Mouse (Mus musculus) cerebellum, postnatal 25 days (tissue): ENCODE measurements around the gene Hoxa10.

Experiments
- DNase-seq, 2 experiments: peaks; one replicate each; pipeline ENCODE4 v3.0.0; 2021; ENCODE audit warnings: mixed read lengths in 2 of 2

Hoxa10 gene

GRCm38 (mm10) chr6:52229558-52230416 lies 10.9 kb downstream of the Hoxa10 start:
- no peak for DNase-seq

GRCm38 (mm10) chr6:52228475-52229465 lies 11.9 kb downstream of the Hoxa10 start:
- DNase-seq = no peak

- DNase-seq = no peak
These were observed 13.0 kb downstream of the Hoxa10 start for GRCm38 (mm10) chr6:52227470-52228222.

- DNase-seq = no peak
These were observed 13.9 kb downstream of the Hoxa10 start for GRCm38 (mm10) chr6:52226569-52227257.

GRCm38 (mm10) chr6:52225612-52226568 lies 14.8 kb downstream of the Hoxa10 start:
- DNase-seq = no peak

GRCm38 (mm10) chr6:52224895-52225611 lies 15.6 kb downstream of the Hoxa10 start:
- no peak for DNase-seq

GRCm38 (mm10) chr6:52223939-52224760 lies 16.5 kb downstream of the Hoxa10 start:
- DNase-seq = no peak

- DNase-seq = no peak
These were observed 17.9 kb downstream of the Hoxa10 start for GRCm38 (mm10) chr6:52222729-52223128.

GRCm38 (mm10) chr6:52221993-52222685 lies 18.5 kb downstream of the Hoxa10 start:
- DNase-seq = no peak

GRCm38 (mm10) chr6:52221337-52221992 lies 19.2 kb downstream of the Hoxa10 start, which contains the start of gene Hoxa7:
TSS of gene Hoxa7 (minus strand) at chr6:52221854.
- peak; percentile 89 to 90 for DNase-seq

- DNase-seq = no peak
These were observed 19.8 kb downstream of the Hoxa10 start for GRCm38 (mm10) chr6:52220865-52221310.

- no peak for DNase-seq
These were observed 20.4 kb downstream of the Hoxa10 start for GRCm38 (mm10) chr6:52220003-52220864.

GRCm38 (mm10) chr6:52219234-52219942 lies 21.3 kb downstream of the Hoxa10 start:
- DNase-seq = no peak

- DNase-seq = no peak
These were observed 21.9 kb downstream of the Hoxa10 start for GRCm38 (mm10) chr6:52218643-52219215.

- no peak for DNase-seq
These were observed 22.6 kb downstream of the Hoxa10 start for GRCm38 (mm10) chr6:52217895-52218642.
